Mouse (Mus musculus): Measurements from ENCODE around the gene Synj2. TPM values are rescaled to one million over a fixed set of nuclear protein-coding genes. Genes with fewer than 3 reads are reported as not detected.

Synj2 gene
- polyA plus RNA-seq, 1 experiment = 11.2 TPM

GRCm38 (mm10) chr17:5993581-5994260 lies 52.6 kb downstream of the Synj2 start:
- H3K4me3 ChIP-seq (ENCODE audit: insufficient read depth, low read length) = no peak overlapping the region
- no peak overlapping the region for H3K27ac ChIP-seq (ENCODE audit: insufficient read depth, low read depth, low read length)
- peaks cover 30% of the 10 kb centered on the region for H3K4me1 ChIP-seq (ENCODE audit: control insufficient read depth, insufficient read depth, low read length)
- no peak for TF ChIP-seq CTCF (IDR thresholded peaks at IDR 0.05; ENCODE audit: low read depth, low read length)
- TF ChIP-seq POLR2A (IDR thresholded peaks at IDR 0.05; ENCODE audit: borderline replicate concordance, low read depth, low read length) = no peak

- H3K27ac ChIP-seq (ENCODE audit: insufficient read depth, low read depth, low read length) = peak overlapping the region; percentile 11
- TF ChIP-seq CTCF (IDR thresholded peaks at IDR 0.05; ENCODE audit: low read depth, low read length) (no peak), POLR2A (IDR thresholded peaks at IDR 0.05; ENCODE audit: borderline replicate concordance, low read depth, low read length) (no peak)
- H3K4me1 ChIP-seq (ENCODE audit: control insufficient read depth, insufficient read depth, low read length) = peaks cover 34% of the 10 kb centered on the region
- no peak overlapping the region for H3K4me3 ChIP-seq (ENCODE audit: insufficient read depth, low read length)
Measured at GRCm38 (mm10) chr17:5994606-5995005, 53.5 kb downstream of the Synj2 start.

GRCm38 (mm10) chr17:5996589-5996988 lies 55.5 kb downstream of the Synj2 start:
- peaks cover 48% of the 10 kb centered on the region for H3K4me1 ChIP-seq (ENCODE audit: control insufficient read depth, insufficient read depth, low read length)
- no peak overlapping the region for H3K27ac ChIP-seq (ENCODE audit: insufficient read depth, low read depth, low read length)
- H3K4me3 ChIP-seq (ENCODE audit: insufficient read depth, low read length) = no peak overlapping the region
- no peak for TF ChIP-seq POLR2A (IDR thresholded peaks at IDR 0.05; ENCODE audit: borderline replicate concordance, low read depth, low read length)
- no peak for TF ChIP-seq CTCF (IDR thresholded peaks at IDR 0.05; ENCODE audit: low read depth, low read length)

GRCm38 (mm10) chr17:5997380-5998234 lies 56.5 kb downstream of the Synj2 start:
- TF ChIP-seq POLR2A (IDR thresholded peaks at IDR 0.05; ENCODE audit: borderline replicate concordance, low read depth, low read length) (no peak), CTCF (IDR thresholded peaks at IDR 0.05; ENCODE audit: low read depth, low read length) (no peak)
- peaks cover 57% of the 10 kb centered on the region for H3K4me1 ChIP-seq (ENCODE audit: control insufficient read depth, insufficient read depth, low read length)
- H3K4me3 ChIP-seq (ENCODE audit: insufficient read depth, low read length) = no peak overlapping the region
- H3K27ac ChIP-seq (ENCODE audit: insufficient read depth, low read depth, low read length) = no peak overlapping the region

DNA sequence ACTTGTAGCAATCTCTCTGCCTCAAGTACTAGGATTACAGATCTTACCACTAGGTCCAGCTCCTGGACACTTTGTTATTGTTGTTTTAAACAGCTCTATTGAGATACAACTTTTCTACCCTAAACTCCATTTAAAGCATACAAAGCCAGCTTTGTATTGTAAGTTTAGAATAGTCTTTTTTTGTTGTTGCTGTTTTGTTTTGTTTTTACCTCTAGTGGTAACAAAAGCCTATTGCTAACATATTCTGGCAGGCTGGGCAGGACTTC lies 57.1 kb downstream of the Synj2 start:
- Histone ChIP-seq H3K4me3 (ENCODE audit: insufficient read depth, low read length) (no peak overlapping the region), H3K4me1 (ENCODE audit: control insufficient read depth, insufficient read depth, low read length) (peaks cover 57% of the 10 kb centered on the region), H3K27ac (ENCODE audit: insufficient read depth, low read depth, low read length) (no peak overlapping the region)
- no peak for TF ChIP-seq POLR2A (IDR thresholded peaks at IDR 0.05; ENCODE audit: borderline replicate concordance, low read depth, low read length)
- TF ChIP-seq CTCF (IDR thresholded peaks at IDR 0.05; ENCODE audit: low read depth, low read length) = no peak

DNA sequence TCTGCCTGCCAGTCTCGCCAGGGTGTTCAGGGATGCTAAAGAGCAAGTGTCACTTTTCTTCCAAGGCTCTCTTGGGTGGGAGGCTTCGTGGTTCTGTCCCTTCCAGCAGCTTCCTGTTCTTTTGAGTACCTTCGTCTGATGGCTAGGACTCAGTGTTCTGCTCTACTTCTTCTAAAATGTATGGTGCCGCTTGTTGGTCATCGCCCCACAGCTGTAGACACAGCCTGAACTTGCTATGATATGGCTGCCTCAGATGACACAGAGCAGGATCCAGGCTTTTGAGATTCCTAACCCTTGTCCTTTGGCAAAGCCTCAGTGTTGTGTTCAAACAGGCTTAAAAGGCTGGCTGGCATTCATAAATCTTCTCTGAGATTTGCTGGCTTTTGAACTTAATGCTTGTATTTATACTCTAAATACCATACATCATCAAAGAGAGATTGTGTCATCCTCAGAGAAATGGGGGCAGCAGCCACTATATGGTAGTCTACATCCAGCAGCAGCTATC lies 58.0 kb downstream of the Synj2 start:
- H3K27ac ChIP-seq (ENCODE audit: insufficient read depth, low read depth, low read length) = no peak overlapping the region

DNA sequence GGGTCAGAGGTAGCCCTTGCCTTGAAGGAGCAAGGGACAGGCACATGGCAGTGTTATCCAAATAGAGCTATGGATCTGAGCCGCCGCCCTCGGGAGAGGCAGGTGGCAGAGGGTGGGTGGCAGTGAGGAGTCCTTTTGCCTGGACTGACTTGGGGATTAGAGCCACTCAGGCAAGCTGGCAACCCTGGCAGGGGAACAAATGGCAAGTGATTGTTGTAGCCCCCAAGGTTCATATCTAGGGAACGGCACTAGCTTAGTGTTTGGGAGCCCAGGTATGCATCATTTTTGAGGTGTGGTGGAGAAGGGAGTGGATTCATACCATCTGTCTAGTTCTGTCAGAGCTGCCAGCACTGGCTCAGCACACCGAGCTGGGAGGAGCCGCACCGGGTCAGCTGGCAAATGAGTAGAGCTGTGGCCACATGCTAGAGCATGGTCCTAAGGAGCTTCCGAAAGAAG lies 59.8 kb downstream of the Synj2 start:
- H3K4me3 ChIP-seq (ENCODE audit: insufficient read depth, low read length) = peak overlapping the region; percentile 25
- peak overlapping the region; percentile 90 for H3K27ac ChIP-seq (ENCODE audit: insufficient read depth, low read depth, low read length)
- TF ChIP-seq CTCF (IDR thresholded peaks at IDR 0.05; ENCODE audit: low read depth, low read length) (no peak), POLR2A (IDR thresholded peaks at IDR 0.05; ENCODE audit: borderline replicate concordance, low read depth, low read length) (no peak)
- peaks cover 43% of the 10 kb centered on the region for H3K4me1 ChIP-seq (ENCODE audit: control insufficient read depth, insufficient read depth, low read length)

More for the DNA sequence above, 58.0 kb downstream of the Synj2 start:
- no peak overlapping the region for H3K4me3 ChIP-seq (ENCODE audit: insufficient read depth, low read length)
- H3K4me1 ChIP-seq (ENCODE audit: control insufficient read depth, insufficient read depth, low read length) = peaks cover 49% of the 10 kb centered on the region
- no peak for TF ChIP-seq POLR2A (IDR thresholded peaks at IDR 0.05; ENCODE audit: borderline replicate concordance, low read depth, low read length)
- TF ChIP-seq CTCF (IDR thresholded peaks at IDR 0.05; ENCODE audit: low read depth, low read length) = no peak

DNA sequence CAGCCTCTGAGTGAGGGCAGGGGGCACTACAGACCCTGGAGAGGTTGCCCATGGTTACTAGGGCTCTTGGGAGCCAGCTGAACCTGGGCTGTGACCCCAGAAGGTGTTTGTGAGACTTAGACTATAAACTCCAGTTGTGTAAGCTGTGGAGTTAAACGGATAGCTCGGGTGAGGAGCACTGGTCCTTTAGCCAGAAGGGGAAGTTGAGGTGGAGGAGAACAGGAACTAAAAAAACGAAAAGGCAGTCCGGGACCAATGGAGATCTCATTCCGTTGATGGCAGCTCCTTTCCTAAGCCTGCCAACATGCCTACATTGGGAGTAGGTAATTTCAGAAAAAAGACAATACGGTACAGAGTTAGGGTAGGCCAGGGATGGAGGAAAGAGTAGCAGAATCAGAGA lies 60.3 kb downstream of the Synj2 start:
- Histone ChIP-seq H3K4me3 (ENCODE audit: insufficient read depth, low read length) (peak overlapping the region; percentile 25), H3K27ac (ENCODE audit: insufficient read depth, low read depth, low read length) (peak overlapping the region; percentile 90), H3K4me1 (ENCODE audit: control insufficient read depth, insufficient read depth, low read length) (peaks cover 46% of the 10 kb centered on the region)
- TF ChIP-seq CTCF (IDR thresholded peaks at IDR 0.05; ENCODE audit: low read depth, low read length) = no peak
- TF ChIP-seq POLR2A (IDR thresholded peaks at IDR 0.05; ENCODE audit: borderline replicate concordance, low read depth, low read length) = no peak

DNA sequence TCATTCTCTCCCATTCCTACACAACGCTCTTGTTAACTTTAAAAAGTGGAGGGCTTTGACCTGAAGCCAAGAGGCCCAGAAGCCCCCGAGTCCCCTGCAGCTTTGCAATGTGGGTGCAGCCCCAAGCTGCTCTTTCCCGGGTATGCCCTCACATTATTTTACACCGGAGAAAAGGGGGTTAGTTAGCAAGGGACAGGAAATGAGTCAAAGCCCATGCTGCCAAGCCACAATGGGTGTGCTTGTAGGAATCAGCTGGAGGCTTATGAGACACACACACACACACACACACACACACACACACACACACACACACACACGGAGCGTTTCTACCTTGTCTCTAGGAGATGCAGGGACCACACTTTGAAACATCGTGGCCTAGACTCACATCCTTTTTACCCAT lies 60.8 kb downstream of the Synj2 start:
- H3K4me3 ChIP-seq (ENCODE audit: insufficient read depth, low read length) = peak overlapping the region; percentile 17
- peak overlapping the region; percentile 90 for H3K27ac ChIP-seq (ENCODE audit: insufficient read depth, low read depth, low read length)
- peaks cover 48% of the 10 kb centered on the region for H3K4me1 ChIP-seq (ENCODE audit: control insufficient read depth, insufficient read depth, low read length)

DNA sequence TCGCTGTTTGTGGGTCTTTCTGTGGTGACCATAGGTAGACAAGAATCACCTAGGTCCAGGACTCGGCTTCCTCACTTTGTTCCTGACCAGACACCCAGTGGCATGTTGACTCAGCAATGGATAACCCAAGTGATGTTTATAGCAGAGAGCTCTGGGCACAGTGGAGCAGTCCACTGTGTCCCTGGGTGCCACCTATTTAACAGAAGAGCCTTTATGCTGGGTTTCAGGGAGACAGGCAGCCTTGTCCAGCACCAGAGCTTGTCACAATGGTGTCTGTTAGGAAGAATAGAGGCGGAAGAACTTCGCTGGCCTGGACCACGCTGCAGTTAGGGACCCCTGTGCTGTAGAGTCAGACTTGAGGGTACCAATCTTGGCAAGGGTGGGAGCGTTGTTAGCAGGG lies 61.5 kb downstream of the Synj2 start:
- H3K27ac ChIP-seq (ENCODE audit: insufficient read depth, low read depth, low read length) = no peak overlapping the region
- H3K4me3 ChIP-seq (ENCODE audit: insufficient read depth, low read length) = no peak overlapping the region
- TF ChIP-seq POLR2A (IDR thresholded peaks at IDR 0.05; ENCODE audit: borderline replicate concordance, low read depth, low read length) (no peak), CTCF (IDR thresholded peaks at IDR 0.05; ENCODE audit: low read depth, low read length) (no peak)

More for the DNA sequence above, 60.8 kb downstream of the Synj2 start:
- TF ChIP-seq CTCF (IDR thresholded peaks at IDR 0.05; ENCODE audit: low read depth, low read length) (no peak), POLR2A (IDR thresholded peaks at IDR 0.05; ENCODE audit: borderline replicate concordance, low read depth, low read length) (no peak)

More for the DNA sequence above, 61.5 kb downstream of the Synj2 start:
- peaks cover 55% of the 10 kb centered on the region for H3K4me1 ChIP-seq (ENCODE audit: control insufficient read depth, insufficient read depth, low read length)
